Mouse (Mus musculus) C2C12 (cell line): Measurements from ENCODE around the gene Olfr92.

ENCODE experiments used
- CEBPB ChIP-seq: IDR thresholded peaks from one replicate; pipeline ENCODE4 v1.6.1; 2011; ENCODE audit warnings: low read depth, mild to moderate bottlenecking, control low read depth, moderate library complexity
- CTCF ChIP-seq: IDR thresholded peaks from one replicate; pipeline ENCODE4 v1.5.1; 2011; ENCODE audit not compliant: control insufficient read depth, insufficient read depth, insufficient read length
- MAX ChIP-seq: IDR thresholded peaks from one replicate; pipeline ENCODE4 v1.6.1; 2011; ENCODE audit warnings: mild to moderate bottlenecking, control low read depth
- MYOD1 ChIP-seq: IDR thresholded peaks from one replicate; pipeline ENCODE4 v1.6.1; 2011; ENCODE audit warnings: low read depth; ENCODE audit not compliant: control insufficient read depth, insufficient read length
- MYOG ChIP-seq: IDR thresholded peaks from one replicate; pipeline ENCODE4 v1.6.1; 2011; ENCODE audit not compliant: control insufficient read depth, insufficient read length; ENCODE audit errors: extremely low read depth
- USF1 ChIP-seq: IDR thresholded peaks from one replicate; pipeline ENCODE4 v1.6.1; 2011; ENCODE audit warnings: low read depth, mild to moderate bottlenecking, control low read depth, moderate library complexity

DNA sequence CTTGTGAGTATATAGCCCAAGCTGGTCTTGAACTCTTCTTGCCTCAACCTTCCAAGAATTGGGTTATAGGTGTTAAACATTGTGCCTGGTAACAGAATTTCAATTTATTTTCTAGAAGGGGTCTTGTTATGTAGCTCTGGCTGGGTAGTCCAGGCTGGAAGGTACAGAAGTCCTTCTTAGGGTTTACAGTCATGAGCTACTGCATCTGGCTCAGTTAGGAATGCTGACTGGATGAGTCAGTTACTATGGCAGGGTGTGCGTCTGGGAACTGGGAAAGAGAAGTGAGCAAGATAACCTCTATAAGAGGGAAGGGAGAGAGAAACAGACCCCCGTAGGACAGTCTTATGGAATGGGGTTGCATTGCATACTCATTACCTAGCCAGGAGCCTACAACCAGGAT is 44.1 kb downstream of the Olfr92 start:
- no peak for TF ChIP-seq MAX
- TF ChIP-seq USF1: no peak
- no peak for TF ChIP-seq CTCF
- no peak for TF ChIP-seq MYOG
- TF ChIP-seq CEBPB: no peak
- no peak for TF ChIP-seq MYOD1
